Mouse (Mus musculus) v-Abl transformed pro-B cells (cell line): ENCODE measurements at regions not wholly inside any gene's neighbourhood (a gene's known extent, or its start where the extent isn't known, plus 50 kb on each side); places are given as distances from the start of the nearest gene placed in this dataset.

Experiments used
- in situ Hi-C, 2 experiments: fragments of 400-800 bp; cut with MboI; formaldehyde crosslinking; loops; one replicate each; pipeline ENCODE4 v1.15.1; 2025; ENCODE audit not compliant: unreplicated experiment in 2 of 2

DNA sequence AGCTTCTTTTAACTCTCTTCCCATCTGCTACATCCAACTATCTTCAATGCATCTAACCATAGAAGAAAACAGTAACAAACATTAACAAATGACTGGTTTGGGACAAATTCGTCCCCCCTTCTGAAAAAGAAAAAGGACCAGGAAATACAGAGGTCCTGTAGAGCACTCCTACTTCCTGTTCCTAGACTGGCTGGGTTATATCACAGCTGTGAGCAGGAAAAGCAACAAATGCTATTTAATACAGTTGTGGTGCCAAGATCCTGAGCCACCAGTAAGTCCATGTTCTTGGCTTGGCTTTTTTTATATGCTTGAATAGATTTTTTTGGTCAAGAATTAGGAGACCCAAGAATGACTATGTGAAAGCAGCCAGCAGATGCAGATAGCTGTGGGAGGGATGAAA is 62.8 kb upstream of the Tmem164 start:
- in situ Hi-C loops: no loop called here

DNA sequence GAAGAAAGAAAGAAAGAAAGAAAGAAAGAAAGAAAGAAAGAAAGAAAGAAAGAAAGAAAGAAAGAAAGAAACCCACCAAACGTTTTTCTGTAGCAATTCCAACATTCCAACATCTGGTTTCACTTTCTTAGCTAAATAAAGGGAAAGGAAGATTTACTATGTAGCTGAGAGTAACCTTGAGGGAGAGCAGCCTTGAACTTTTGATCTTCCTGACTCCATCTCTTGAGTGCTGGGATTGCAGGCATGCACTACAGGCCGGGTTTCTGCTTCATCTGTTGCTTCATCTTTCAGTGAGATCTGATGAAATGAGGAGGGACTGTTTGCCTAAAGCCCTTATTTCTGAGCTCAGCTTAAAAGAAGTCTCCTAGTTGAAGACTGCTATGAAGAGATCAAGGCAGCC is 57.8 kb upstream of the Tmem164 start:
- in situ Hi-C loops: no loop called here

DNA sequence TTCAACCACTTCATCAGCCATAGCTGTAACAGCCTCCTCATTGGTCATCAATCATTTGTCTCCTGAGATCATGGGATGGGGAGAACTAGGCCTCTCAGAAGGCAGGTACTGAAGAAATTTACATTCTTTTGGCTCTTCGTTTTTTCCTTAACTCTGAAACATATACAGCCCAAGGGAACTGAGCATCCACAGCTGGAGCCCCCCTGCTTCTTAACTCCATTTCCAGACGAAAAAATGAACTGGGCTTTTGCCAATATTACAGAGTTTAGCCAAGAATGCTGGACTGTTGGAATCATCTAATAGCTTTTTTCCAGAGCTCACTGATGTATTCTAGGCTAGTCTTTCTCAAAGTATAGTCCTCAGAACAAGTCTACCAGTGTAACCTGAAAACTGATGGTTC is 57.3 kb upstream of the Tmem164 start:
- in situ Hi-C loops: no loop called here
